Mouse (Mus musculus) heart, embryonic 16.5 days (tissue): Measurements from ENCODE around the gene Zfp768. TPM values are rescaled to one million over a fixed set of nuclear protein-coding genes. Genes with fewer than 3 reads are reported as not detected.
"Not testable (repeated sequence)": the region's sequence is repeated elsewhere in the genome, so short reads cannot be mapped to it uniquely, and the experiment has no call there.

Source experiments
- ATAC-seq: fragments of 200-750 bp; cut with Nextera tagmentation; replicated peaks from 2 replicates; pipeline ENCODE4 v1.8.0; 2017; ENCODE audit warnings: moderate number of reproducible peaks; ENCODE audit not compliant: insufficient read depth, low FRiP score; ENCODE audit errors: extremely low read depth
- H3K27ac ChIP-seq: fragments of 300-500 bp; sonication (generic); 2 replicates; pipeline ENCODE4 v1.5.1; 2014; ENCODE audit warnings: mild to moderate bottlenecking, low read length, control low read depth, moderate library complexity
- H3K27me3 ChIP-seq: fragments of 300-500 bp; sonication (generic); 2 replicates; pipeline ENCODE4 v1.6.1; 2014; ENCODE audit warnings: low read length, mixed read lengths; ENCODE audit not compliant: control insufficient read depth, insufficient read depth
- H3K36me3 ChIP-seq: fragments of 300-500 bp; sonication (generic); 2 replicates; pipeline ENCODE4 v1.6.1; 2014; ENCODE audit not compliant: control insufficient read depth, insufficient read depth
- H3K4me1 ChIP-seq: fragments of 300-500 bp; sonication (generic); 2 replicates; pipeline ENCODE4 v1.6.1; 2014; ENCODE audit warnings: low read length, mixed read lengths; ENCODE audit not compliant: control insufficient read depth, insufficient read depth
- H3K4me2 ChIP-seq: fragments of 300-500 bp; sonication (generic); 2 replicates; pipeline ENCODE4 v1.6.1; 2014; ENCODE audit warnings: low read depth, mild to moderate bottlenecking, control low read depth, low read length
- H3K4me3 ChIP-seq: fragments of 300-500 bp; sonication (generic); 2 replicates; pipeline ENCODE4 v1.5.1; 2014; ENCODE audit warnings: mild to moderate bottlenecking, control low read depth, low read length
- H3K9ac ChIP-seq: fragments of 300-500 bp; sonication (generic); 2 replicates; pipeline ENCODE4 v1.6.1; 2014; ENCODE audit warnings: low read length, control low read depth
- H3K9me3 ChIP-seq: fragments of 300-500 bp; sonication (generic); replicated peaks from 2 replicates; pipeline ENCODE4 v1.6.1; 2016; ENCODE audit warnings: low read length; ENCODE audit not compliant: control insufficient read depth
- WGBS: fragments of 180-500 bp; shearing (Covaris S2); extraction: QIAGEN DNeasy Blood & Tissue Kit; methylation state at CpG from one replicate; pipeline ENCODE4 v1.1.7; 2014; 5-methylcytosine and 5-hydroxymethylcytosine counted together
- polyA plus RNA-seq: library from polyadenylated mRNA; unstranded; fragments of >200 nt; fragmentation: Nextera tagmentation; extraction: Ambion mirVana; gene quantifications from 2 replicates; pipeline ENCODE4 v1.2.1, GENCODE M21; 2015

Zfp768 gene
- 17.1 and 20.0 TPM in 2 replicates for polyA plus RNA-seq

DNA sequence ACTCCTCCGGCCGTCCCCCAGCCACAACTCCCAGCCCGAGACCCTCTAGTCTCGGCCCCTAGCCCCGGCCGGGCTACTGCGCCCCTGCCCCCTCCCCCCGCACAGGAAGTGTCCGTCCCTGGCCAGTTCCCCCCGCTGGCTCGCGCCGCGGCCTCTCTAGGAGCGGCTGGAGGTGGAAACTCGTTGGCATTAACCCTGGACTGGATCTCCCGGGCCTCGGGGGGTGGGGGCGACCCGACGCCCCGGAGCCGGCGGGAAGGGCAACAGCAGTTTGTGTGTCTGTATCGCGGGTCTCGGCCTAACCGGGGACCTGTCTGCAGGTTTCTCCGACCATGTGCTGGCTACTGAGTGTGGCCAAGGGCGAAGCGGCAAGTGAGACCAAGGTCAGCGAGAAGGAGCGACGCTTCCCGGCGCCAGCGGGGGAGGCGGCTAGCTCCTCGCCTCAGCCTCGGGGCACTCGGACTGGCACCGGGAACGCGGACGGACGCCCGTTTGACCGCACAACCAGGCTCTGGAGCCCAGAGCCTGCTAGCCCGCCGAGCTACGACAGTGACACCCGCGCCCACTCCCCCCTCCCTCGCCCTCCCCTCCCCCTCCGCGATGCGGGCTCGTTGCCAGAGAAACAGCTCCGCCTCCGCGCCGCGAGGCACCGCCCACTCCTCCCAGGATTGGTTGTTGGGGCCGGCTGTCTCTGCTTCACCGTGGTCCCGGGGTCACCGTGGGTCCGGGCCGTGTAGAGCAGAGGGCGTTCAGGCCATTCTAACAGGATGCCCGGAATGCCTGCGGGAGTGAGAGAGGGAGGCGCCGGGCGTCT lies at the start of gene Zfp768:
Gene Zfp768 (minus strand): TSS at position 78 of the 814 bp plus-strand sequence.
- peak; percentile 93 for ATAC-seq
- no peaks in the 10 kb centered on the region for H3K9me3 ChIP-seq
- H3K9ac ChIP-seq = peak within 1 kb of the TSS; percentile 99

GRCm38 (mm10) chr7:127393944-127394333 lies 48.5 kb upstream of the Zfp768 start:
- no peaks in the 10 kb centered on the region for H3K27me3 ChIP-seq
- peak overlapping the region; percentile 56 for H3K27ac ChIP-seq
- peak overlapping the region; percentile 71 for H3K4me3 ChIP-seq
- peaks cover 5% of the 10 kb centered on the region; the same call in 1 of the 2 replicates for H3K36me3 ChIP-seq
- H3K9me3 ChIP-seq = no peaks in the 10 kb centered on the region
- H3K4me1 ChIP-seq = peaks cover 11% of the 10 kb centered on the region
- peak overlapping the region; percentile 72 for H3K4me2 ChIP-seq
- peak overlapping the region; percentile 65 for H3K9ac ChIP-seq
- WGBS = 11% methylated on average over 7 of the region's 7 CpGs
- peak; percentile 0; the same call in 1 of the 2 replicates for ATAC-seq

More for the DNA sequence above, at the start of gene Zfp768:
- peak within 1 kb of the TSS; percentile 89 for H3K4me2 ChIP-seq
- peak within 1 kb of the TSS; percentile 91 for H3K4me3 ChIP-seq
- no peaks in the 10 kb centered on the region for H3K27me3 ChIP-seq
- peak within 1 kb of the TSS; percentile 97 for H3K27ac ChIP-seq
- WGBS = under 1% methylated on average over 51 of the region's 76 CpGs
- H3K4me1 ChIP-seq = peaks cover 20% of the 10 kb centered on the region
- H3K36me3 ChIP-seq = peaks cover 15% of the 10 kb centered on the region

DNA sequence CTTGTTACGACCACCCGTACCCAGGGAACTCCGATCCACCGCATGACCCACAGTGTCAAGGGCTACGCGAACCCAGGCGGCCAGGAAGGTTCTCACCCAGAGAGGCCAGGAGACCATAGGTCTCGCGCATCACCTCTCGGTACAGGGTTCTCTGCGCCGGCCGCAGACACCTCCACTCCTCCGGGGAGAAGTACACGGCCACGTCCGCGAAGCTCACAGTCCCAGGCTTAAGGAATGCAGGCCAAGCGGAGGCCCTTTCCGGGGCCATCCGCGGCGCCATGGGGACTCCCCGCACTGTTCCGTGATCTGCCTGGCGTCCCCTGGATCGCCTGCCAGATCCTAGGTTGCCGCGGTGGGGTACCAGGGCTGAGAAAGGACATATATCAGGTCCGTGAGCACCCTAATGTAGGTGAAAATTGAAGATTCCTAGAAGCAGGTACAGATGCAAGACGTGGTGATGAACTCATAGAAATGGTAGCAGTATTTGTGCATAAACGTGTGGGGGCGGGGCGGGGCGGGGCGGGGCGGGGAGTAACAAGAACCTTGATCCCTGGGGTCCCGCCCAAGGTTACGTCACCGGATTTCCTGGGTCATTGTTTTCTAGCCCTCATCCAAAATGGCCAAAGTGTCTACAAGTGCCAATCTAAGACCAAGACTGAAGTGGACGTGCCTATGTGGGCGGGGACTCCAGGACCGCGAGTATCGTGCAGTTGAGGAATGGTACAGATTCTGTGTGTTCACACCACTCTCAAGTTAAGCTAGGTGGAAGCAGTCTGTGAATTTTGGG lies 48.0 kb upstream of the Zfp768 start, which contains the start of gene E430018J23Rik:
Gene E430018J23Rik (minus strand): TSS at position 473 of the 787 bp plus-strand sequence.
- H3K9ac ChIP-seq = peak within 1 kb of the TSS; percentile 88
- H3K4me2 ChIP-seq = peak within 1 kb of the TSS; percentile 72
- H3K27ac ChIP-seq = peak within 1 kb of the TSS; percentile 89
- ATAC-seq = peak; percentile 96
- under 1% methylated on average over 44 of the region's 45 CpGs for WGBS
- no peaks in the 10 kb centered on the region for H3K27me3 ChIP-seq
- peaks cover 5% of the 10 kb centered on the region; the same call in 1 of the 2 replicates for H3K36me3 ChIP-seq
- peaks cover 11% of the 10 kb centered on the region for H3K4me1 ChIP-seq
- H3K9me3 ChIP-seq = no peaks in the 10 kb centered on the region
- H3K4me3 ChIP-seq = peak within 1 kb of the TSS; percentile 71

DNA sequence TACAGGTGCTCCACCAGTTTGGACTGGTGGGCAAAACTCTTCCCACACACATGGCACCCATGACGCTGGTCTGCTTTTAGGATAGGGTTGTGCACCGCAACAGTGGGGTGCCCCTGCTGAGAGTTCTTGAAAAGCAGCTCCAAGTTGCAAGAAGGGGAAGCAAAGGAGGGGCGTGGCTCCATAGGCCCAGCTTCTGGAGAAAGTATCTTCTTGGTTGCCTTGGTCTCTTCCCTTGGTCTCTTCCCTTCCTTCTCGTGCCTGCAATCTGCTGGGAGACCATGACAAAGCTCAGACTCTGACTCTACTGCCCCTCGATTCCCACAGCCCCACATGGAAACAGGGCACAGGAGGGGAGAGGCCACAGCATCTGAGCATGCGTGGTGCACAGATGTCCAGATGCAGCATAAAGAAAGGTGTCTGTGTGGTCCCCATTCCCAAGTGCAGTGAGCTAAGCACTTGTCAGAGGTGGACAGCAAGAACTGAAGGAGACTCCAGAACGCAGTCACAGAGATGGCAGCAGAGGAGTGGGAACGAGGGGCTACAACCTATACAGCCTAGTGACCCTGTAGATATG lies 46.9 kb upstream of the Zfp768 start:
- Histone ChIP-seq H3K4me3 (peak overlapping the region; percentile 71), H3K9me3 (no peaks in the 10 kb centered on the region), H3K4me1 (peaks cover 11% of the 10 kb centered on the region), H3K27ac (no peak overlapping the region), H3K36me3 (peaks cover 5% of the 10 kb centered on the region; the same call in 1 of the 2 replicates), H3K4me2 (peak overlapping the region; percentile 72), H3K27me3 (no peaks in the 10 kb centered on the region), H3K9ac (peak overlapping the region; percentile 88)
- no peak for ATAC-seq
- WGBS = 85% methylated on average over 8 of the region's 8 CpGs

GRCm38 (mm10) chr7:127391538-127391937 lies 46.1 kb upstream of the Zfp768 start:
- WGBS = 94% methylated on average over 16 of the region's 16 CpGs
- peaks cover 11% of the 10 kb centered on the region for H3K4me1 ChIP-seq
- peaks cover 5% of the 10 kb centered on the region; the same call in 1 of the 2 replicates for H3K36me3 ChIP-seq
- no peaks in the 10 kb centered on the region for H3K9me3 ChIP-seq
- H3K4me2 ChIP-seq = no peak overlapping the region
- H3K9ac ChIP-seq = no peak overlapping the region
- no peak overlapping the region for H3K4me3 ChIP-seq
- H3K27me3 ChIP-seq = no peaks in the 10 kb centered on the region
- H3K27ac ChIP-seq = no peak overlapping the region
- no peak for ATAC-seq

- WGBS = 81% methylated on average over 7 of the region's 7 CpGs
- Histone ChIP-seq H3K9ac (no peak overlapping the region), H3K4me1 (peaks cover 11% of the 10 kb centered on the region), H3K4me2 (no peak overlapping the region), H3K9me3 (no peaks in the 10 kb centered on the region), H3K27ac (no peak overlapping the region), H3K27me3 (no peaks in the 10 kb centered on the region), H3K4me3 (no peak overlapping the region), H3K36me3 (peaks cover 5% of the 10 kb centered on the region; the same call in 1 of the 2 replicates)
- no peak for ATAC-seq
Observed at GRCm38 (mm10) chr7:127390306-127390705, 44.9 kb upstream of the Zfp768 start.

DNA sequence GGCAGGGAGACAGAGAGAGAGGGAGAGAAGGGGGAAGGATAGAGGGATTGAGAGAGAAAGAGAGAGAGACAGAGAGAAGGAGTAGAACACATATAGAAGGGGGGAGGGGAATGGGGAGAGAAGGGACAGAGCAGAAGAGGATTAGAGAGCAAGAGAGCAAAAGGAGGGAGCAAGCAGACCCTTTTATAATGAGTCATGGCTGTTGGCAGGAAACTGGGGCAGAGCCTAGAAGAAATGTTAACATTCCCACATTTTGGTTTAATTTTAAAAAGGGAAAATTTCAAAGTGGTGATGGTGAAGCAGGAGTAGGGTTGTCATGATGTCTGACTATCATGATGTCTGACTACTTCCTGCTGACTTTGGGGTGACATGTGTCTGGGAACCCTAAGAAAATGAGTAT lies 42.8 kb upstream of the Zfp768 start:
- H3K9ac ChIP-seq, H3K4me1 ChIP-seq, ATAC-seq, H3K9me3 ChIP-seq, H3K27ac ChIP-seq, H3K4me3 ChIP-seq, H3K27me3 ChIP-seq, H3K4me2 ChIP-seq: not testable (repeated sequence)
- peaks cover 11% of the 10 kb centered on the region for H3K36me3 ChIP-seq

DNA sequence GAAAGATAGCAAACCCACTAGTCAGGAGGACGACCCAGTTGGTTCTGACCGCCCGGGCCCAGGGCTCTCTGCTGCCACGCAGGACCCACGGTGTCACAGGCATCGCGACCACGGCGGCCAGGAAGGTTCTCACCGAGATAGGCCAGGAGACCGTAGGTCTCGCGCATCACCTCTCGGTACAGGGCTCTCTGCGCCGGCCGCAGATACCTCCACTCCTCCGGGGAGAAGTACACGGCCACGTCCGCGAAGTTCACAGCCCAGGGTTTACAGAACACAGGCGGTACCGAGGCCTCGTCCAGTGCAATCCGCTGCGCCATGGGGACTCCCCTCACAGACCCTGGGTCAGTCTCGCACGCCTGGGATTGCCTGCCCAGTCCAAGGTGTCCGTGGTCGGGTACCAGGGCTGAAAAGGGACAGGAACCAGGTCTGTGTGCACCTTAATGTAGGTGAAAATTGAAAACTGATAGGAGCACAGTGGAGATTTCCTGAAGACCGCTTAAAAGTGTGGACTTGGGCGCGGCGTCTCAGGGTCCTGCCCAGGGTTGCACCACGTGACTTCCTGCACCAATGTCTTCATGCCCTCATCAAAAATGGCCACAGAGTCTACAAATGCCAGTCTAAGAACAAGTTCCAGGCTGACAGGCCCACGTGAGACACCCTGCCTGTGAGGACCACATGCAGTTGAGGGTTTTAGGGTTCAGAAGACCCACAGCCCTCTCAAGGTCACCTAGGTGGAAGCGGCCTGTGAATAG lies 41.4 kb upstream of the Zfp768 start, which contains the start of gene 9130019O22Rik:
Gene 9130019O22Rik (minus strand): TSS at position 526 of the 752 bp plus-strand sequence.
- peak; percentile 89 for ATAC-seq
- no peaks in the 10 kb centered on the region for H3K9me3 ChIP-seq
- H3K36me3 ChIP-seq = peaks cover 14% of the 10 kb centered on the region
- no peaks in the 10 kb centered on the region for H3K4me1 ChIP-seq
- WGBS = 10% methylated on average over 37 of the region's 38 CpGs
- peak within 1 kb of the TSS; percentile 63 for H3K4me2 ChIP-seq
- H3K9ac ChIP-seq = peak within 1 kb of the TSS; percentile 79
- peak within 1 kb of the TSS; percentile 60 for H3K4me3 ChIP-seq
- H3K27ac ChIP-seq = no peak within 1 kb of the TSS
- no peaks in the 10 kb centered on the region for H3K27me3 ChIP-seq
